Mouse (Mus musculus): ENCODE data around the gene Blm. TPM values are rescaled to one million over a fixed set of nuclear protein-coding genes. Genes with fewer than 3 reads are reported as not detected.
"Not testable (repeated sequence)": the region's sequence is repeated elsewhere in the genome, so short reads cannot be mapped to it uniquely, and the experiment has no call there.

Gene Blm
- polyA plus RNA-seq, 1 experiment: 4.6 TPM

- TF ChIP-seq POLR2A (IDR thresholded peaks at IDR 0.05; ENCODE audit: extremely low read depth, insufficient read depth, low read length) (no peak), CTCF (IDR thresholded peaks at IDR 0.05; ENCODE audit: extremely low read depth, insufficient read depth, low read length) (no peak)
- Histone ChIP-seq H3K4me1 (ENCODE audit: control insufficient read depth, insufficient read depth, low read length) (no peaks in the 10 kb centered on the region), H3K27ac (ENCODE audit: insufficient read depth, low read length) (no peak overlapping the region), H3K4me3 (ENCODE audit: insufficient read depth, low read length) (no peak overlapping the region)
Measured at GRCm38 (mm10) chr7:80542139-80542831, 7.4 kb upstream of the Blm start.

DNA sequence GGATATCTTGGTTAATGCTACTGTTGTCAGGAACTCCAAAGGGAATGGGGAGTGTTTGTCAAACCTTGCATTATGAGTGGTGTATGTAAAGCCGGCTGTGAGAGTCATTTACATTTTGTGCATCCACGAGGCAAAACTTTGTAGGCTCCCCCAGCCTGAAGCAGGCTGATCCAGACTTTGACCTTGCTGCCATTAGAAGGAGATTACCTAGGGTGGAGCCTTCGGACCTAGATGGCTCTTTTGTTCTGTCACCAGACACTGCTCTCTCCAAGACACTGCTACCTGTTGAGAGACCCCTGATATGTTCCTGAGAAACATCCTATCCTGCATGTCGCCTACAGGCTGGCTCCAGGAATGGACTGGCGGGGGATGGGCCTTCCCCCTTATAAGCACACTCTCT lies 4.7 kb upstream of the Blm start:
- H3K27ac ChIP-seq (ENCODE audit: insufficient read depth, low read length): no peak overlapping the region
- no peaks in the 10 kb centered on the region for H3K4me1 ChIP-seq (ENCODE audit: control insufficient read depth, insufficient read depth, low read length)
- TF ChIP-seq CTCF (IDR thresholded peaks at IDR 0.05; ENCODE audit: extremely low read depth, insufficient read depth, low read length): no peak
- TF ChIP-seq POLR2A (IDR thresholded peaks at IDR 0.05; ENCODE audit: extremely low read depth, insufficient read depth, low read length): no peak
- H3K4me3 ChIP-seq (ENCODE audit: insufficient read depth, low read length): no peak overlapping the region

DNA sequence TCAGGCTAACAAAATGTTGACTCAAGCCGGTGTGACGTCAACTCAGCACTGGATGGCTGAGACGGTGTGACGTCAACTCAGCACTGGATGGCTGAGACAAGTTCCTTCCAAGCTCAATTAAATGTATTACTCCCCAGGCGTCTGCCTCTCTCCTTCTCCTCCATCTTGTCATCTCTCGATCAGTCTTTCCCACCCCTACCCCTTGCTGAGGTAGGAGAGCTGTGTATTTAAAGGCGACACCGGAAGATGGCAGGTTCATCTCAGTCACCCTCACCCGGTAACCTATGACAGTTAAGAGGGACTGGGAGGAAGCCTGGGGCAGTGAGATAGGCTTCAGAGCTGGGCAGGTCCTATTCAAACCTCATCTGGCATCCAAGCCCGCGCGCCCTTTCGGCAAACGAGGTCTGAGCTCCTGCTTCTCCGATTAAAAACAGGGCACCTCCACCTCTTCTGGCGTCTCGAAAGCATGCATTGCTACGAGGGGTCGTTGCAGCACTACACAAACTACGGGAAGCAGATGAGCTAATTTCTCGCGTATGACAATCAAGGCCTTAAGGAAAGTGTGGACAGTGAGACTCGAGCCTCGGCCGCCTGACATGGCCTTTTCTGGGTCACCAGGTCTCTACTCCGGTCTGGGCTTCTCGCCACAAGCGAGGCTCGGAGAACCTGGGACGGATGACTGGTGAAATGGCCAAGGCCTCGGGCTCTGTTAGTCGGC lies 469 bp downstream of the Blm start:
- no peaks in the 10 kb centered on the region; the same call in 1 of the 2 replicates for H3K4me1 ChIP-seq (ENCODE audit: control insufficient read depth, insufficient read depth, low read length)
- no peak overlapping the region for H3K27ac ChIP-seq (ENCODE audit: insufficient read depth, low read length)
- H3K4me3 ChIP-seq (ENCODE audit: insufficient read depth, low read length): peak overlapping the region; percentile 66
- TF ChIP-seq CTCF (IDR thresholded peaks at IDR 0.05; ENCODE audit: extremely low read depth, insufficient read depth, low read length): no peak
- TF ChIP-seq POLR2A (IDR thresholded peaks at IDR 0.05; ENCODE audit: extremely low read depth, insufficient read depth, low read length): no peak

DNA sequence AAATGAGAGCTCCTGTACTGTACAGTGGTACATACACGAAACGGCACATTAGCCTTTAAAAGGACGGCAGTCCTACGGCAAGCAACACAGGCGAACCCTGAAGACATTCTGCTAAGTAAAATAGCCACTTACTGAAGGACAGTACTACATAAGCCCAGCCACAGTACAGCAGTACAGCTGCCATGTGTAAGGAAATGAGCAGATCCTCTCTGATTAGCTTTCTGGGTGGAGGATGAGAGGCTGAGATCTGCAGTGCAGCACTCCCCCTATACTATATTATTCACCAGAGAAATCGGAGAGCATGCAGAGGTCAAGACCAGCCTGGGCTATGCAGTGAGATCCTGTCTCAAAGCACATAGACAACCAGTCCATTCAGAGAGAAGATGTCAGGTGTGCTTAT lies 3.8 kb downstream of the Blm start:
- Histone ChIP-seq H3K4me1 (ENCODE audit: control insufficient read depth, insufficient read depth, low read length) (no peaks in the 10 kb centered on the region; the same call in 1 of the 2 replicates), H3K27ac (ENCODE audit: insufficient read depth, low read length) (no peak overlapping the region), H3K4me3 (ENCODE audit: insufficient read depth, low read length) (no peak overlapping the region)
- no peak for TF ChIP-seq POLR2A (IDR thresholded peaks at IDR 0.05; ENCODE audit: extremely low read depth, insufficient read depth, low read length)
- TF ChIP-seq CTCF (IDR thresholded peaks at IDR 0.05; ENCODE audit: extremely low read depth, insufficient read depth, low read length): no peak

- no peaks in the 10 kb centered on the region; the same call in 1 of the 2 replicates for H3K4me1 ChIP-seq (ENCODE audit: control insufficient read depth, insufficient read depth, low read length)
- no peak overlapping the region for H3K4me3 ChIP-seq (ENCODE audit: insufficient read depth, low read length)
- H3K27ac ChIP-seq (ENCODE audit: insufficient read depth, low read length): no peak overlapping the region
- TF ChIP-seq POLR2A (IDR thresholded peaks at IDR 0.05; ENCODE audit: extremely low read depth, insufficient read depth, low read length): no peak
- TF ChIP-seq CTCF (IDR thresholded peaks at IDR 0.05; ENCODE audit: extremely low read depth, insufficient read depth, low read length): no peak
Measured at GRCm38 (mm10) chr7:80530646-80531045, 4.3 kb downstream of the Blm start.

DNA sequence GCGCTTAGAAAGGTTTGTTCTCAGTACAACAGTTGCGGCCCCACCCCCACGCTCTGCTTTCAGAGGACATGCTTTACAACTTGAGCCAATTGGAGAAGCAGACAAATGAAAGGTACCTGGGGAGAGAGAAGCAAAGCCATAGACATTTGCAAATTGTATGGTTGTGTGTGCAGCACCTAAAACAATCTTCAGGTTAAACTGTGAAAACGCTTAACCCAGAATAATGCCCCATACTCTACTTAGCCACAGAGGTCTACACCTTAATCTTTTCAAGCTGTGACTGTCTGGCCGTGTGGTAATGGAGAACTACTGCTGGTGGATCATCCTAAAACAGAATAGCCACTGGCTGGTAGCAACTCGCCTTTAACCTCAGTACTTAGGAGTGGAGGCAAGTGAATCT lies 8.2 kb downstream of the Blm start:
- no peak overlapping the region for H3K27ac ChIP-seq (ENCODE audit: insufficient read depth, low read length)
- TF ChIP-seq CTCF (IDR thresholded peaks at IDR 0.05; ENCODE audit: extremely low read depth, insufficient read depth, low read length) (no peak), POLR2A (IDR thresholded peaks at IDR 0.05; ENCODE audit: extremely low read depth, insufficient read depth, low read length) (no peak)
- no peak overlapping the region for H3K4me3 ChIP-seq (ENCODE audit: insufficient read depth, low read length)
- H3K4me1 ChIP-seq (ENCODE audit: control insufficient read depth, insufficient read depth, low read length): no peaks in the 10 kb centered on the region

DNA sequence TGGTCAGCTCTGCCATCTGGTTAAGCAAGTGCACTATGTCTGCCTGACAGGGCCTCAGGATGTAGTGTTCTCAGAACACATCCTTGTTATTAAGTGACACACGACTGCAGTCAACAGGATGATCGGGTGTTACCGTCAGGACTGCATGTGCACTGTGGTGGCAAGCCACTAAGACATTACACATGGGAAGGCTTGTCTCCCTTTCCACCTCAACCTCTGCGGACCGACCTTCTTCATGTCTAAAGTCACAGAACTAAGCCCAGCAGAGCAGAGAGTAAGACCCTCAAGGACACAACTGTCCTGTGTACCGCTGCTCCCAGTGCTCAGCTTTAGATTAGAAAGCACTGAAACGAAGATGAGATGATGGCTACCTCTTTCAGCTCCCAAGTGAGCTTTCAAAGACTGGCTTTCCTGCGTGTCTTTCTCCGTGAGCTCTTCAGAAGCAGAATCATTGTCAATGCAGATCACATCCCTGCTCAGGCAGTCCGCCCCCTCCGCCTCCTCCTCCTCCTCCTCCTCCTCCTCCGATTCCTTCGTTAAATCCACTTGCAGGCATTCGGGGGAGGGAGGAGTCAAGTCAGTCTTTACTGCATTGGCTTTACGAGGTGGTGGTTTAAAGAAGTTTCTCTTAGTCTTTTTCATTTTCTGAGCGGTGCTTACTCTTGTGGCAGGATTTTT lies 22.4 kb downstream of the Blm start:
- H3K27ac ChIP-seq (ENCODE audit: insufficient read depth, low read length): no peak overlapping the region
- no peak for TF ChIP-seq CTCF (IDR thresholded peaks at IDR 0.05; ENCODE audit: extremely low read depth, insufficient read depth, low read length)
- TF ChIP-seq POLR2A (IDR thresholded peaks at IDR 0.05; ENCODE audit: extremely low read depth, insufficient read depth, low read length): no peak

DNA sequence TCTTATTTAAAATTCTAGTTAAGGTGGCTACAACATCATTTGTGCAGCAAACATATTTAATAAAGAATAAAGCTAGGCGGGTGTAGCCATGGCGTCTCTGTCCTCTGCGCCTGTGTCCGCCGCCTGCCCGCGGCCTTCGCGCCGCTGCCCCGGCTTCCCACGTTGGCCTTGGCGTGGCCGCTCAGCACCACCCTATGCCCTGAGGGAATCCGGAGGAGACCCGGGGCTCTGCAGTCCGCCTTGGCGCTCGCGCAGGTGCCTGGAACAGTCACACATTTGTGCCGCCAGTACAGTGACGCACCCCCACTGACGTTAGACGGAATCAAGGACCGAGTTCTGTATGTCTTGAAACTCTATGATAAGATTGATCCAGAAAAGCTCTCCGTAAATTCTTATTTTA lies 27.2 kb downstream of the Blm start:
- H3K27ac ChIP-seq (ENCODE audit: insufficient read depth, low read length); H3K4me3 ChIP-seq (ENCODE audit: insufficient read depth, low read length); H3K4me1 ChIP-seq (ENCODE audit: control insufficient read depth, insufficient read depth, low read length): not testable (repeated sequence)

More for the DNA sequence above, 22.4 kb downstream of the Blm start:
- no peaks in the 10 kb centered on the region for H3K4me1 ChIP-seq (ENCODE audit: control insufficient read depth, insufficient read depth, low read length)
- H3K4me3 ChIP-seq (ENCODE audit: insufficient read depth, low read length): no peak overlapping the region

GRCm38 (mm10) chr7:80506007-80506406 lies 28.9 kb downstream of the Blm start:
- no peak overlapping the region for H3K27ac ChIP-seq (ENCODE audit: insufficient read depth, low read length)
- no peak overlapping the region for H3K4me3 ChIP-seq (ENCODE audit: insufficient read depth, low read length)
- TF ChIP-seq POLR2A (IDR thresholded peaks at IDR 0.05; ENCODE audit: extremely low read depth, insufficient read depth, low read length) (no peak), CTCF (IDR thresholded peaks at IDR 0.05; ENCODE audit: extremely low read depth, insufficient read depth, low read length) (no peak)
- H3K4me1 ChIP-seq (ENCODE audit: control insufficient read depth, insufficient read depth, low read length): no peaks in the 10 kb centered on the region

- no peaks in the 10 kb centered on the region for H3K4me1 ChIP-seq (ENCODE audit: control insufficient read depth, insufficient read depth, low read length)
- no peak for TF ChIP-seq POLR2A (IDR thresholded peaks at IDR 0.05; ENCODE audit: extremely low read depth, insufficient read depth, low read length)
- TF ChIP-seq CTCF (IDR thresholded peaks at IDR 0.05; ENCODE audit: extremely low read depth, insufficient read depth, low read length): no peak
- H3K27ac ChIP-seq (ENCODE audit: insufficient read depth, low read length): no peak overlapping the region
- no peak overlapping the region for H3K4me3 ChIP-seq (ENCODE audit: insufficient read depth, low read length)
Measured at GRCm38 (mm10) chr7:80504920-80505319, 30.0 kb downstream of the Blm start.
